ENCODE assay signal across 8 mouse cellular contexts in genomic region chr7:25297454-25298325, GRCm38 (mm10). TPM values are rescaled to one million over a fixed set of nuclear protein-coding genes. Genes with fewer than 3 reads are reported as not detected.
DNase-seq lines count a peak whose midpoint lies in the region; ATAC-seq and TF ChIP-seq lines count a peak whose summit lies in the region.

Pafah1b3 (minus strand) TSS chr7:25297986.

- H3K27me3 ChIP-seq in embryonic facial prominence, embryonic 13.5 days: no peaks in the 10 kb centered on the region
- H3K27me3 ChIP-seq in heart, embryonic 12.5 days (replicated peaks): peaks cover 7% of the 10 kb centered on the region
- no peaks in the 10 kb centered on the region for H3K27me3 ChIP-seq in kidney, postnatal 0 days (ENCODE audit: insufficient read depth, low read length)
- H3K27me3 ChIP-seq in liver, adult 2 months (ENCODE audit: control insufficient read depth, insufficient read depth, low read length): no peaks in the 10 kb centered on the region
- H3K27me3 ChIP-seq in myocyte (ENCODE audit: control insufficient read depth, insufficient read depth, insufficient read length): peaks cover 2% of the 10 kb centered on the region
- no peaks in the 10 kb centered on the region for H3K27me3 ChIP-seq in stomach, postnatal 0 days (ENCODE audit: control insufficient read depth, insufficient read depth, low read length)

- no peaks in the 10 kb centered on the region for H3K79me2 ChIP-seq in liver, adult 2 months (ENCODE audit: control insufficient read depth, insufficient read depth, low read length)
- H3K79me2 ChIP-seq in myocyte (ENCODE audit: control insufficient read depth, insufficient read depth): no peaks in the 10 kb centered on the region

- H3K4me2 ChIP-seq in embryonic facial prominence, embryonic 13.5 days: peak within 1 kb of the TSS; percentile 78
- H3K4me2 ChIP-seq in heart, embryonic 12.5 days: peak within 1 kb of the TSS; percentile 92
- H3K4me2 ChIP-seq in kidney, postnatal 0 days (ENCODE audit: low read length): peak within 1 kb of the TSS; percentile 94
- peak within 1 kb of the TSS; percentile 63 for H3K4me2 ChIP-seq in myocyte (ENCODE audit: low read depth)
- H3K4me2 ChIP-seq in stomach, postnatal 0 days (replicated peaks; ENCODE audit: low read depth): peak within 1 kb of the TSS; percentile 98

- ATAC-seq in embryonic facial prominence, embryonic 13.5 days (ENCODE audit: insufficient number of reproducible peaks, insufficient read depth, low FRiP score, low TSS enrichment, low read depth): peak; percentile 85
- ATAC-seq in heart, embryonic 12.5 days (ENCODE audit: insufficient number of reproducible peaks, low FRiP score): peak; percentile 86
- peak; percentile 91 for ATAC-seq in kidney, postnatal 0 days (replicated peaks; ENCODE audit: low FRiP score, low read depth)
- ATAC-seq in stomach, postnatal 0 days (ENCODE audit: low FRiP score, low TSS enrichment): peak; percentile 94

- under 1% methylated on average over 52 of the region's 52 CpGs for WGBS in embryonic facial prominence, embryonic 13.5 days
- 1% methylated on average over 52 of the region's 52 CpGs for WGBS in heart, embryonic 12.5 days
- under 1% methylated on average over 52 of the region's 52 CpGs for WGBS in kidney, postnatal 0 days
- 2% methylated on average over 52 of the region's 52 CpGs for WGBS in liver, adult 2 months
- under 1% methylated on average over 47 of the region's 52 CpGs for WGBS in stomach, postnatal 0 days

- peak within 1 kb of the TSS; percentile 88 for H3K4me3 ChIP-seq in embryonic facial prominence, embryonic 13.5 days
- H3K4me3 ChIP-seq in heart, embryonic 12.5 days: peak within 1 kb of the TSS; percentile 84
- H3K4me3 ChIP-seq in kidney, postnatal 0 days (replicated peaks; ENCODE audit: low read depth, low read length): peak within 1 kb of the TSS; percentile 81
- peak within 1 kb of the TSS; percentile 65 for H3K4me3 ChIP-seq in liver, adult 2 months (ENCODE audit: insufficient read depth, low read depth, low read length)
- H3K4me3 ChIP-seq in myocyte: peak within 1 kb of the TSS; percentile 57
- peak within 1 kb of the TSS; percentile 84 for H3K4me3 ChIP-seq in stomach, postnatal 0 days (ENCODE audit: low read depth, low read length)

- TF ChIP-seq EP300 in stomach, postnatal 0 days (optimal IDR thresholded peaks at IDR 0.05): no peak

- H3K27ac ChIP-seq in embryonic facial prominence, embryonic 13.5 days: peak within 1 kb of the TSS; percentile 97
- H3K27ac ChIP-seq in heart, embryonic 12.5 days (ENCODE audit: poor library complexity, severe bottlenecking): peak within 1 kb of the TSS; percentile 91
- peak within 1 kb of the TSS; percentile 95 for H3K27ac ChIP-seq in kidney, postnatal 0 days
- H3K27ac ChIP-seq in liver, adult 2 months (replicated peaks; ENCODE audit: insufficient read depth, low read depth, low read length): peak within 1 kb of the TSS; percentile 28; the same call in 1 of the 2 replicates
- peak within 1 kb of the TSS; percentile 95 for H3K27ac ChIP-seq in stomach, postnatal 0 days (replicated peaks)

- TF ChIP-seq POLR2A in liver, adult 2 months (IDR thresholded peaks at IDR 0.05; ENCODE audit: extremely low read depth, insufficient read depth, low read length): no peak
- peak; percentile 17 for TF ChIP-seq POLR2A in myocyte (IDR thresholded peaks at IDR 0.05; ENCODE audit: insufficient read length, low read depth)

- H3K4me1 ChIP-seq in embryonic facial prominence, embryonic 13.5 days: peaks cover 27% of the 10 kb centered on the region
- H3K4me1 ChIP-seq in heart, embryonic 12.5 days (replicated peaks): peaks cover 34% of the 10 kb centered on the region
- H3K4me1 ChIP-seq in kidney, postnatal 0 days (replicated peaks; ENCODE audit: insufficient read depth, low read length): no peaks in the 10 kb centered on the region; the same call in 1 of the 2 replicates
- peaks cover 3% of the 10 kb centered on the region for H3K4me1 ChIP-seq in liver, adult 2 months (ENCODE audit: control insufficient read depth, insufficient read depth, low read length)
- H3K4me1 ChIP-seq in stomach, postnatal 0 days (replicated peaks; ENCODE audit: control insufficient read depth, insufficient read depth): no peaks in the 10 kb centered on the region

- peak within 1 kb of the TSS; percentile 91 for H3K9ac ChIP-seq in embryonic facial prominence, embryonic 13.5 days
- peak within 1 kb of the TSS; percentile 88 for H3K9ac ChIP-seq in heart, embryonic 12.5 days
- peak within 1 kb of the TSS; percentile 74 for H3K9ac ChIP-seq in kidney, postnatal 0 days (ENCODE audit: low read depth, low read length)
- H3K9ac ChIP-seq in liver, adult 2 months (ENCODE audit: low read depth, low read length): peak within 1 kb of the TSS; percentile 68
- peak within 1 kb of the TSS; percentile 81 for H3K9ac ChIP-seq in stomach, postnatal 0 days (ENCODE audit: low read length)

- peak; percentile 67 to 69 for DNase-seq in B cell, adult 2 months
- DNase-seq in adrenal gland, postnatal 14 days: peak; percentile 86
- DNase-seq in kidney, postnatal 0 days (ENCODE audit: low spot score): peak; percentile 96
- peak; percentile 84 for DNase-seq in liver, adult 2 months (ENCODE audit: extremely low read depth, low read depth, low spot score)
- peak; percentile 92 for DNase-seq in stomach, postnatal 0 days (ENCODE audit: low spot score)

- peak; percentile 58; the same call in 1 of the 2 replicates for TF ChIP-seq CTCF in kidney, postnatal 0 days (IDR thresholded peaks at IDR 0.05; ENCODE audit: low read depth)
- TF ChIP-seq CTCF in liver, adult 2 months (IDR thresholded peaks at IDR 0.05; ENCODE audit: low read depth, low read length): peak; percentile 58
- TF ChIP-seq CTCF in stomach, postnatal 0 days (IDR thresholded peaks at IDR 0.05; ENCODE audit: low read depth): peak; percentile 64

- peaks cover 35% of the 10 kb centered on the region for H3K36me3 ChIP-seq in embryonic facial prominence, embryonic 13.5 days
- H3K36me3 ChIP-seq in heart, embryonic 12.5 days: peaks cover 35% of the 10 kb centered on the region
- peaks cover 12% of the 10 kb centered on the region; the same call in 1 of the 2 replicates for H3K36me3 ChIP-seq in kidney, postnatal 0 days (ENCODE audit: insufficient read depth, low read length)
- H3K36me3 ChIP-seq in liver, adult 2 months (ENCODE audit: control insufficient read depth, insufficient read depth, low read length): peaks cover 2% of the 10 kb centered on the region; the same call in 1 of the 2 replicates
- no peaks in the 10 kb centered on the region for H3K36me3 ChIP-seq in myocyte (ENCODE audit: control insufficient read depth, insufficient read depth)
- H3K36me3 ChIP-seq in stomach, postnatal 0 days (ENCODE audit: control insufficient read depth, insufficient read depth, low read length): peaks cover 16% of the 10 kb centered on the region

- peak within 1 kb of the TSS; percentile 86 for H3ac ChIP-seq in myocyte (ENCODE audit: control insufficient read depth, insufficient read length)

- no peaks in the 10 kb centered on the region for H3K9me3 ChIP-seq in embryonic facial prominence, embryonic 13.5 days
- no peaks in the 10 kb centered on the region for H3K9me3 ChIP-seq in heart, embryonic 12.5 days (replicated peaks)
- no peaks in the 10 kb centered on the region for H3K9me3 ChIP-seq in kidney, postnatal 0 days (replicated peaks; ENCODE audit: low read length)
- H3K9me3 ChIP-seq in stomach, postnatal 0 days (ENCODE audit: control insufficient read depth, low read length): no peaks in the 10 kb centered on the region

TF ChIP-seq in myocyte, 11 proteins besides CTCF, POLR2A, EP300 and RAD21:
- no peak for TF ChIP-seq MAX (IDR thresholded peaks at IDR 0.05; ENCODE audit: low read depth)
- no peak for TF ChIP-seq REST (IDR thresholded peaks at IDR 0.05; ENCODE audit: insufficient read depth, insufficient read length)
- TF ChIP-seq E2F4 (IDR thresholded peaks at IDR 0.05; ENCODE audit: insufficient read depth): peak; percentile 16
TF ChIP-seq in myocyte: peak in this region for 1.

RNA-seq across cellular contexts. Expression of gene Pafah1b3, which starts in this region (rescaled TPM):
- 31.5 and 33.7 TPM in 2 replicates for total RNA-seq in adrenal gland, postnatal 14 days (2021)
- 315 and 322 TPM in 2 replicates for polyA plus RNA-seq in embryonic facial prominence, embryonic 13.5 days (2015; fragmentation: Nextera tagmentation; extraction: Ambion mirVana)
- polyA plus RNA-seq in heart, embryonic 12.5 days (2016; fragmentation: Nextera tagmentation; extraction: Ambion mirVana): 127 and 131 TPM in 2 replicates
- 144 and 152 TPM in 2 replicates for polyA plus RNA-seq in kidney, postnatal 0 days (2015; fragmentation: Nextera tagmentation; extraction: Ambion mirVana)
- 3.7 and 6.0 TPM in 2 replicates for total RNA-seq in liver, adult 2 months (2014; rRNA removed)
- 8.4 and 10.0 TPM in 2 replicates for polyA plus RNA-seq in liver, adult 2 months (2012; rRNA removed)
- polyA plus RNA-seq in myocyte (2012; fragmentation: generic; extraction: Trizol): 54.0 TPM
- polyA plus RNA-seq in stomach, postnatal 0 days (2015; fragmentation: Nextera tagmentation; extraction: Ambion mirVana): 125 and 126 TPM in 2 replicates

Comparison
In these comparisons a context has a peak if more than half of its experiments do, and no peak if none do; other contexts are left out.
1. Peak in every context shown above with its lines: DNase-seq, ATAC-seq, H3K4me3 ChIP-seq and H3K27ac ChIP-seq.
2. H3K27ac ChIP-seq: peak in every context shown above with its lines; median percentile 97 in embryonic facial prominence, embryonic 13.5 days; 95 in kidney, postnatal 0 days; 95 in stomach, postnatal 0 days; 91 in heart, embryonic 12.5 days; 28 in liver, adult 2 months.